Mouse (Mus musculus): ENCODE results near the gene Clpx.

DNA sequence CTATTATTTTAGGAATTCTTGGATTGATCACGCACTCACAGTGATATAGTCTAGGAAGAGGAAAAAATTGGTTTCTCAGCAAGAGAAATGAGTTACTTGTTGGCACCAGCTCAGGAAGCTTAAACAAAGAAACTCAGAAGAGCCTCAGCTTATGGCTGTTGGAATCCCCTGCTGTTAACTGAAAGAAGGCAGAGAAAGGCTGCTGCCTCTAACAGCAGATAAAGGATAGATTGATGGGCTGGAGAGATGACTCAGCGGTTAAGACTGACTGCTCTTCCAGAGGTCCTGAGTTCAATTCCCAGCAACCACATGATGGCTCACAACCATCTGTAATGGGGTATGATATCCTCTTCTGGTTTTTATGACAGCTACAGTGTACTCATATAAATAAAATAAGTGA is 33.3 kb downstream of the Clpx start:
- TF ChIP-seq EP300 (optimal IDR thresholded peaks at IDR 0.05), result no peak
- no peak for TF ChIP-seq CTCF (IDR thresholded peaks at IDR 0.05; ENCODE audit: low read depth)

All from stomach, postnatal 0 days (tissue).